Mouse (Mus musculus): ENCODE measurements around the gene Fbxl7.

Fbxl7 gene

GRCm38 (mm10) chr15:26703156-26703840 is 192.1 kb downstream of the Fbxl7 start:
- in situ Hi-C loops (cut with MboI; ENCODE audit: low sequenced_read_pairs), result no loop called here

DNA sequence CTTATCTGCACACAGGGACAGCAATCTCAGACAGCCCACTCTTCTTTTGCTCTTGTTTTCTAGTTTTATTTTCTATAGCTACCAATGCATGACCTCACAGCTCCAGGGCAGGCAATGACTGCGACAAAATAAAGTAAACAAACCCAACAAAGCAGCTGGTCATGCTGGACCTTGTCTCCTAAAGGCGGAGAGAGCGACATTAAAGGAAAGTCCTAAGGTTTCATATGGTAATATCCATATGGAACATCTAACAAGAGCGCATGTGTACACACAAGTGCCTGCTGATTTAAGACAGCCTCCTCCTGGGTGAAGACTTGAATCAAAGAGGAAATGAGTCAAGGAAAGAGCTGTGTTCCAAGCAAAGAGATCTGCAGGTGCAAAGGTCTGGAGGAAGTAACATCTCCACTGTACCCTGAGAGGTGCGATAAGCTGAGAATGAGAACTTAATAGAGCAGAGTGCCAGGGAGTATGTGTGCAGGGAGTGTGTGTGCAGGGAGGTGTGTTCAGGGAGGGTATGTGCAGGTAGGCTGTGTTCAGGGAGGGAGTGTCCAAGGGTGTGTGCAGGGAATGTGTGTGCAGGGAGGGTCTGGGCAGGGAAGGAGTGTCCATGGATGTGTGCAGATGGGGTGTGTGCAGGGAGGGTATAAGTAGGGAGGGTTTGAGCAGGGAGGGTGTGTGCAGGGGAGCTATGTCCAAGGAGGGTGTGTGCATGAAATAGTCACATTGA is 193.3 kb downstream of the Fbxl7 start:
- in situ Hi-C loops (cut with MboI; ENCODE audit: low sequenced_read_pairs), result no loop called here

GRCm38 (mm10) chr15:26693075-26693474 is 202.3 kb downstream of the Fbxl7 start:
- in situ Hi-C loops (cut with MboI; ENCODE audit: low sequenced_read_pairs), result no loop called here

DNA sequence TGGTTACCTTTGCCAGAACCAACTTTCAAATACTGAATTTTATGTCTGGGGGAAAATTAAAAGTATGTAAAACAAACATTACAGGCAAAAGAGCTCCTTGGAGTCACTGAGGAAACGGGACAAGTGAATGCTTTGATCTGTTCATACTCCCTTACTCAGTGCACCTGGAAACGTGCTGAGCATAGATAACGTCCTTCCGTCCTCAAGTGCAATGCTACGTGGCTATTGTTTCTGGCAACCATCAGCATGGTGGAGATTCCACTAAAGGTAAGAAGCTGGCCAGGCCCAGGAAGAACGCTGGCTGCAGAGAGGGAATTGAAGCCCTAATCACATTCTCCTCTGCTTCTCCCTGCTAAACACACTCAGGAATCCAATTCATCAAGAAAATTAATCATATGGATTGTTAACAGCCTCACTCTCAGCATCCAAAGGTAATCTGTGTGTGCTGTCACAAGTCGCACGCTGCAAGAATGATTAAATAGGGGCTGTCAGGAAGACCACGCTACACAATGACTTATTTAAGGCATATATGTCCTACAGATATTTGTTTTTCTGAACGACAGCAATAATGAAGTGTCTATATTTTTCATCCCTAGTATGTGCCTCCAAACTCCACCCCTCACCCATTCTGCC is 206.8 kb downstream of the Fbxl7 start:
- in situ Hi-C loops (cut with MboI; ENCODE audit: low sequenced_read_pairs), result no loop called here

- in situ Hi-C loops (cut with MboI; ENCODE audit: low sequenced_read_pairs), result no loop called here
Measured at GRCm38 (mm10) chr15:26687729-26688128, 207.7 kb downstream of the Fbxl7 start.

DNA sequence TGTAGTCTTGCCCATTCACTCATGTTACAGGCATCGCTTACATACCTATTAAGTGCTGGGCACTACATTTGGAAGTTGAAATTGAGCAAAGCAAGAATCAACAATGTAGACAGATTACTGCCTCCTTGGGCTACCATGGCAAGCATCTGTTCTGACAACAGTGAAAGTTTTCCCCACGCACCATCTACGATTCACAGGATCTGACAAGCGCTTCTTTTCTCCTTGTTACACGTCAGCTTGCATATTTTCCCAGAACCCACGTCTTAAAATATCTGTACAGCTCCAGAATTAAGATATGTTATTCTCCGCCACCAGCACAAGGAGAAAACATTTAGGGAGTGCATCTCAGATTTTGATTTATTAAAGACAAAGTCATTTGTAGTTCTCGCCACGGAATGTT is 213.1 kb downstream of the Fbxl7 start:
- in situ Hi-C loops (cut with MboI; ENCODE audit: low sequenced_read_pairs), result no loop called here

DNA sequence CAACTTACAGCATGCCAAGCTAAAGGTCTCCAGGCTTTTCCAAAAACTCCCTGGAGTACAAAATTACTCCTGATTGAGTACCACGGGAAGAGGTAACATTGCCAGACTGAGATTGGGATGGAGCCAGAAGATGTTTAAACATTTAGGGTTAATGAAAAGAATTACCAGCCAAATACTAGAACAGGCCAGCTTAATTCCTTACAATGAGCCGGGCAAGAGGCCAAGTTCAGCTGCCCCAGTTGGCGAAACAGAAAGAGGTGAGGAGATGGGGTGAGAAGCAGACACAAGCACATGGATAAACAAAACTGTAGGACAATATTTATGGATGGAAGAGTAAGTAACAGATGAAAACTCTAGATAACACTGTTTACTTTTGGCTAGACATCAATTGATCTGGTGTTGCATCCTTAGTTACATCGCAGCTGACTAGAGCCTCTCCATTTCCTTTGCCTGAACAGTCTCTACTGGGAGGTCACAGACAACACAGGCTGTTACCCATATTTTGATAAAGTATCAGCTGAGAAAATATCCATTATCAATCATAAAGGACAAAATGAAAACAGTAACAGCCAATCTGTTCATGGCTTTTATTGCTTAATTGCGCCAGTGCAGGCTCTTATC is 222.0 kb downstream of the Fbxl7 start:
- in situ Hi-C loops (cut with MboI; ENCODE audit: low sequenced_read_pairs), result no loop called here

- in situ Hi-C loops (cut with MboI; ENCODE audit: low sequenced_read_pairs), result no loop called here
Measured at GRCm38 (mm10) chr15:26654988-26655387, 240.4 kb downstream of the Fbxl7 start.

- in situ Hi-C loops (cut with MboI; ENCODE audit: low sequenced_read_pairs), result no loop called here
Measured at GRCm38 (mm10) chr15:26642563-26642962, 252.8 kb downstream of the Fbxl7 start.

GRCm38 (mm10) chr15:26639726-26640125 is 255.7 kb downstream of the Fbxl7 start:
- in situ Hi-C loops (cut with MboI; ENCODE audit: low sequenced_read_pairs), result no loop called here

DNA sequence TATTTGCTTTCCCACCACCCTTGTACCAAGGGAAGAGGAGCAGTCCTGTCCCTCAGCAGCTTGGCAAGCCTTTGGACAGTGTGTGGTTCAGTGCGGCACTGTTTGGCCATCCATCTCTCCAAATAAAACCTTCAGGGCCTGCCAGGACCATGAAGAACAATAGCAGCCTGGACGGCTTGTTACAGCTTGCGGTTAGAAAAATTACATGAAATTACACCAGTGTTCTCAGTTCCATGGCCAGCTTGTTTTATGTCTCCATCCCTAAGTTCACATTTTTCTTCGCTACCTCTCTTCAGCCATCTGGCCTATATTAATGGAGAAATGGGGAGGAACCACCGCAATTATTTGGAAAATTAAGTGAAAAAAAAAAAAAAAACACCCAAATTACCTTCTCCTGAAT is 259.8 kb downstream of the Fbxl7 start:
- in situ Hi-C loops (cut with MboI; ENCODE audit: low sequenced_read_pairs), result no loop called here

DNA sequence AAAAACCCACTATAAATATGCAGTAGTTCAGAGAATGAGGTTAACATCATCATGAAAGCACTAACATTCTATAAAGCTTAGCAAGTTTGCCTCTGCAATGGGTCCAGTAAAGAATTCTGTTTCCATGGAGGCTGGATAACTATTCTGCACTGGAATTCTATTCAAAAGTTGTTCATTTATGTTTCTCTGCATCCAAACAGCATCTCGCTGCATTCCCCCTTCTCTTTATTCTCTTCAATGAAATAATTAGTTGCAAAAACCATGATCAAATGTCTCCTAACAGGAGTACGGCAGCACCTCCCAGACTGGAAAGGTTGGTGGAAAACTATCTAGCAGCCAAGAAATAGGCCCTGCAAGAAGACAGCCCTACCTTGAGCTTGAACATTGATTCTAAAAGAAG is 267.2 kb downstream of the Fbxl7 start:
- in situ Hi-C loops (cut with MboI; ENCODE audit: low sequenced_read_pairs), result no loop called here

GRCm38 (mm10) chr15:26623242-26623641 is 272.1 kb downstream of the Fbxl7 start:
- in situ Hi-C loops (cut with MboI; ENCODE audit: low sequenced_read_pairs), result no loop called here

- in situ Hi-C loops (cut with MboI; ENCODE audit: low sequenced_read_pairs), result no loop called here
Measured at GRCm38 (mm10) chr15:26620279-26620678, 275.1 kb downstream of the Fbxl7 start.

DNA sequence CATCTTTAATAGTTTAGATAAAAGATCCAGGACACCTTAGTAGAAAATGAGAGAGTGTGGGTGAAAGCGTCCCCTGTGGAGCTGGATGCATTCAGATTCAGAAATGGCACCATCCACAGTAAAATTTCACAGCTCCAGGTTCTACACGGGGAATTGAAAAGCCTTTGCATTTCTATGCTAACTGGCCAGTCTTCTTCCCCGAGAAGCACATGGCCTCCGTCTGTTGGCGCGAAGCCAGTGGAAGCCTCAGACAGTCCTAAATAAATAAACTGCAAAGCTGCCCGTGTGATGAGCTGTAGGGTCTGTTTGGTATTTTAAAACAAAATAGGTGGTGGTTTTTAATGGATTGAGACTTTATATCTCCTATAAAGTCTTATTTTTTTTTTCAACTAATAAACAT is 276.2 kb downstream of the Fbxl7 start:
- in situ Hi-C loops (cut with MboI; ENCODE audit: low sequenced_read_pairs), result no loop called here

DNA sequence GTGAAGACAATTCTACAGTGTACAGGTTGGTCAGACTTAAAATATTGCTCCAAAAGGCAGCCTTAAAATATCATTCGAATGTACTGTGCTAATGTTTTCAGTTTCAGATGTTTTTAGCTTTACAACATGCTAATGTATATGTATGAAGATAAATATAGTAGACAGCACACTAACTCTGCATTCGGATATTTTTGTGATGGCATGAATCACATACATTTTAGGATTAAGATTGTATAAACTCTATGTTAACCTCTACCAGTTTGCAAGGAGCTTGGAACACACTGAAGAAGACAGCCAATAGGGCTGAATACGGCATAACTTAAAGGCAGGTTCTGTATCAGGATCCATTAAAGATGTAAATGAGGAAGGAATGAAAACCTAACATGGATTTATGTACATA is 299.1 kb downstream of the Fbxl7 start:
- in situ Hi-C loops (cut with MboI; ENCODE audit: low sequenced_read_pairs), result no loop called here

GRCm38 (mm10) chr15:26579947-26580709 is 315.3 kb downstream of the Fbxl7 start:
- in situ Hi-C loops (cut with MboI; ENCODE audit: low sequenced_read_pairs), result no loop called here

- in situ Hi-C loops (cut with MboI; ENCODE audit: low sequenced_read_pairs), result no loop called here
Measured at GRCm38 (mm10) chr15:26578500-26578899, 316.9 kb downstream of the Fbxl7 start.

- in situ Hi-C loops (cut with MboI; ENCODE audit: low sequenced_read_pairs), result no loop called here
Measured at GRCm38 (mm10) chr15:26566076-26566475, 329.3 kb downstream of the Fbxl7 start.

DNA sequence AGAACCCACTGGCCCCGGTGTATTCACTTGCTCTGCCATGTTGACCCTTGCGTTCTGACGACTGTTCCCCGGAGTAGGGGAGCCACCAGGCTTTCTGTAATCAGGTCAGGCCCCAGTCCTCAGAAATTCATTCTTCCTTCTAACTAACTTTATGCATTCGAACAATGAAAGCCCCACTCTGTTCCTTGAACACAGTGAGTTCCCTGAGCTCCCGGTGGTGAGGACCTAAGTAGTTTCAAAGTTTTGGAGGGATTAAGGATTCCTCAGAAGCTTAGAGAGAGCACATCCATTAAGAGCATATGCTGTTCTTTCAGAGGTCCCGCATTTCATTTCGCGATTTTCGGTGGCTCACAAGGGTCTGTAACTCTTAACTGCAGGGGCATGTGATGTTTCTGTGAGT is 341.8 kb downstream of the Fbxl7 start:
- in situ Hi-C loops (cut with MboI; ENCODE audit: low sequenced_read_pairs), result no loop called here

All from CH12F3 (cell line).